Mouse (Mus musculus) layer of hippocampus, adult 18-20 months (tissue): ENCODE results near the gene Tinagl1. TPM values are rescaled to one million over a fixed set of nuclear protein-coding genes. Genes with fewer than 3 reads are reported as not detected.

Source experiments
- DNase-seq, 2 experiments: peaks; one replicate each; pipeline ENCODE4 v3.0.0; 2022; ENCODE audit warnings: low spot score in 2 of 2
- total RNA-seq, 2 experiments: library from RNA; stranded (reverse); gene quantifications; 2 replicates each; pipeline ENCODE4 v1.2.3; 2021

Gene Tinagl1
- total RNA-seq, 2 experiments from 2014 or later, result 12.5 to 15.9 TPM

- no peak for DNase-seq
These were observed 26.5 kb downstream of the Tinagl1 start for GRCm38 (mm10) chr4:130148405-130148804.

GRCm38 (mm10) chr4:130141786-130142185 is 33.1 kb downstream of the Tinagl1 start:
- DNase-seq, result no peak

GRCm38 (mm10) chr4:130140992-130141402 is 33.9 kb downstream of the Tinagl1 start:
- peak; percentile 44 to 66 for DNase-seq

GRCm38 (mm10) chr4:130139214-130139492 is 35.8 kb downstream of the Tinagl1 start, which contains the start of gene Hcrtr1:
TSS of gene Hcrtr1 (minus strand) at chr4:130139359.
- no peak for DNase-seq

- DNase-seq, result peak; percentile 28 to 67
These were observed 36.3 kb downstream of the Tinagl1 start for GRCm38 (mm10) chr4:130138441-130139213.

- DNase-seq, result no peak
These were observed 41.5 kb downstream of the Tinagl1 start for GRCm38 (mm10) chr4:130133399-130133798.

- no peak for DNase-seq
These were observed 43.3 kb downstream of the Tinagl1 start for GRCm38 (mm10) chr4:130131448-130132105.

- no peak for DNase-seq
These were observed 44.1 kb downstream of the Tinagl1 start for GRCm38 (mm10) chr4:130130641-130131350.

GRCm38 (mm10) chr4:130130082-130130481 is 44.8 kb downstream of the Tinagl1 start:
- no peak for DNase-seq

- DNase-seq, result no peak
These were observed 46.0 kb downstream of the Tinagl1 start for GRCm38 (mm10) chr4:130128907-130129306.

- no peak for DNase-seq
These were observed 49.0 kb downstream of the Tinagl1 start for GRCm38 (mm10) chr4:130125935-130126334.

GRCm38 (mm10) chr4:130125164-130125563 is 49.8 kb downstream of the Tinagl1 start:
- DNase-seq, result no peak

GRCm38 (mm10) chr4:130124110-130124509 is 50.8 kb downstream of the Tinagl1 start:
- DNase-seq, result no peak

- no peak for DNase-seq
These were observed 51.9 kb downstream of the Tinagl1 start for GRCm38 (mm10) chr4:130123020-130123419.

- no peak for DNase-seq
These were observed 53.4 kb downstream of the Tinagl1 start for GRCm38 (mm10) chr4:130121560-130121959.

GRCm38 (mm10) chr4:130120752-130121151 is 54.2 kb downstream of the Tinagl1 start:
- DNase-seq, result no peak

Other genes starting within 250 kb of the Tinagl1 start
- under 1 TPM; 0.37 to 0.41 TPM for gene Spocd1, start 245.9 kb downstream of the Tinagl1 start, total RNA-seq
- gene Adgrb2, start 190.3 kb downstream of the Tinagl1 start, total RNA-seq, result 100 to 1,000 TPM; 515 to 540 TPM
- gene Col16a1, start 127.3 kb downstream of the Tinagl1 start, total RNA-seq, result 10 to 100 TPM; 11.3 to 12.2 TPM
- 10 to 100 TPM; 71.9 to 72.0 TPM for gene Pef1, start 72.6 kb downstream of the Tinagl1 start, total RNA-seq
- gene Hcrtr1, start 35.8 kb downstream of the Tinagl1 start, total RNA-seq, result 1 to 10 TPM; 1.6 to 2.3 TPM
- gene Gm853, start 47.3 kb upstream of the Tinagl1 start, total RNA-seq, result not detected
- gene Serinc2, start 104.1 kb upstream of the Tinagl1 start, total RNA-seq, result 10 to 100 TPM in 1 of 2 experiments, 1 to 10 TPM in 1; 9.4 to 11.2 TPM
- gene Fabp3, start 133.5 kb upstream of the Tinagl1 start, total RNA-seq, result 100 to 1,000 TPM in 1 of 2 experiments, 10 to 100 TPM in 1; 91.8 to 107 TPM
- gene Gm10570, start 133.6 kb upstream of the Tinagl1 start, total RNA-seq, result 1 to 10 TPM in 1 of 2 experiments, under 1 TPM in 1; 0.69 to 2.4 TPM
- 10 to 100 TPM; 66.7 to 72.6 TPM for gene Zcchc17, start 184.8 kb upstream of the Tinagl1 start, total RNA-seq
- gene Snrnp40, start 185.0 kb upstream of the Tinagl1 start, total RNA-seq, result 10 to 100 TPM; 31.2 to 32.6 TPM